Mouse (Mus musculus) small intestine, adult 2 months (tissue): Measurements from ENCODE around the gene Srarp.

Source experiments
- CTCF ChIP-seq: fragments of 200-500 bp; IDR thresholded peaks from 2 replicates; pipeline ENCODE4 v1.5.1; 2012; ENCODE audit warnings: low read depth, mild to moderate bottlenecking, control low read depth, inconsistent platforms, low read length, moderate library complexity, mixed read lengths; ENCODE audit not compliant: insufficient replicate concordance, insufficient read length; ENCODE audit errors: extremely low read depth
- POLR2A ChIP-seq: fragments of 200-500 bp; IDR thresholded peaks from 2 replicates; pipeline ENCODE4 v1.6.1; 2012; ENCODE audit warnings: low read depth, mild to moderate bottlenecking, control low read depth, inconsistent platforms, low read length, moderate library complexity

GRCm38 (mm10) chr4:141432666-141433065 lies 3.2 kb downstream of the Srarp start:
- TF ChIP-seq CTCF = no peak
- TF ChIP-seq POLR2A = no peak
